Mouse (Mus musculus) gastrocnemius, postnatal 10 days (tissue): Measurements from ENCODE around the gene Reps2. TPM values are rescaled to one million over a fixed set of nuclear protein-coding genes. Genes with fewer than 3 reads are reported as not detected.

Experiments used
- DNase-seq: peaks from one replicate; pipeline ENCODE4 v3.0.0; 2021; ENCODE audit warnings: mixed read lengths
- total RNA-seq, 2 experiments: library from RNA; stranded (reverse); gene quantifications; 2 replicates each; pipeline ENCODE4 v1.2.3; 2021

Reps2 gene
- total RNA-seq, 2 experiments from 2014 or later = 4.4 TPM

DNA sequence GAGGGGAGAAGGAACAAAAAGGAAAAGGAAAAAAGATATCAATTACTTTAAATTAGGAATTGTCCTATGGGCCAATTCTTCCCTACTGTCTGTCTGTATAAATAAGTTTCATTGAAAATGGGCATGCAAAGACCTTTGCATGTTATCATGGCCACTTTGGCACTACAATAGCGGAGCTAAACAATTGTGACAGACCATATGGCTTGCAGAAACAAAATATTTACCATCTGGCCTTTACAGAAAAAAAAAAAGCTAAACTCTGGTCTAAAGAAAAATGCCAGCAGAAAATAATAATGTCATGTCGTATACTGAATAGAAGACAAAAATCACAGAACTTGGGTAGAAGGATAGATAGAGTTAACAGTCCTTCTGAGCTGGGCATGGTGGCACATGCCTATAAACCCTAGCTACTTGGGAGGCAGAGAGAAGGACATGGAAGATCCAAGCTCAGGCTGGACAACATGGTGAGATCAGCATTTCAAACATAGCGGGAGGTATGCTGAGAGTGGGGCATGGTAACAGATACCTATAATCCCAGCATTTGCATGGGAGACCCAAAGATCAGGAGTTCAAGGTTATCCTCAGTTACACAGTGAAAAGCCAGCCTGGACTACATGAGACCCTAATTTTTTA lies 54.2 kb downstream of the Reps2 start:
- DNase-seq = no peak

GRCm38 (mm10) chrX:162584349-162584748 lies 59.1 kb downstream of the Reps2 start:
- DNase-seq = no peak

DNA sequence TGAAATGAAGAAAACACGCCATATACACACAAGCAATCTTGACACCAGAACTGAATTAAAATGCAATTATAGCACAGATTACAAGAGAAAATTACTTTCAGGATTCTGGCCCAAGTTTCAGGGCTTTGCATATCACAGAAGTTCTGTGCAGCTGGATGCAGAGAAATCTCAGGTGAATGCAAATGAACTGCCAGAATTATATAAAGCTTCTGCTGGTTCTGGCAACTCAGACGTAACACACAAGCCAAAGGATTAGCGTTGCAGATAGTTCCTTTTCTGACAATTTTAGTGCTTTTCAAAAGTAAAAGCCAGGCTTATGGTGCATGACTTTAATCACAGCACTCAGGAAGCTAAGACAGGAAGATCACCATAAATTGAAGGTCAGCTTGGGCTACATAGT lies 62.9 kb downstream of the Reps2 start:
- DNase-seq = no peak

DNA sequence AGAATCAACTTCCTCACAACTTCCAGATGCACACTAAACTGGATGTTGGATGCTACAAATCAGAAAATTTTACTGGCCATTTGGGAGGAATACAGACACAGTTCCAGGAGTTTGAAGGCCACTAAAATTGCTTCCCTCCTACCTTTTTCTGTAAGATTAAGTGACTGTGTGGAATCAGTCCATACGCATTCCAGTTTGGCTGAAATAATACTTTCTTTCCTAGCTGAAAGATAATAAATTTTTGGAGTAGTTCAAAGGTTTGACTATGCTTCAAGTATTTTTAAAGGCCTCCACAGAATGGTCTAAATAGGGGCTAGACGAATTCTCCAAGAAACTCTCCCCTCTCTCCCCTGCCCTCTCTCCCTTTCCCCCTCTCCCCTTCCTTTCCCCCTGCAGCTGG lies 75.0 kb downstream of the Reps2 start:
- DNase-seq = no peak

DNA sequence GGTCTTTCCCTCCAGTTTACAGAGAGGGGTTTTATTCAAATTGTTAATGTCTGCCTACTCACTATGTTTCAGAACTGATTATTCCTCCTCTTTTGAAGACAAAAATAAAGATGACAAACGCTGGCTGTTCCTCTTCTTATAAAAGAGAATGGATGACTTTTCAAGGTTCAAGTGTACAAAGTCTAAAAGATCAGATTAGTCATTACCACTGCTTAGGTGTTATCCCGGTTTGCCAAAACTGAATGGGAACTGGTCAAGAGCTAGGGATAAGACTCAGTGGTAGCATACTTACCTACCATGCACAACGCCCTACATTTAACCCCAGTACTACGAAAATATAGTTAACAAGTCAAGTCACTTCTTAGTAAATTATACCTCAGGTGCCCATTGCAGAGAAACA lies 77.9 kb downstream of the Reps2 start:
- DNase-seq = no peak

DNA sequence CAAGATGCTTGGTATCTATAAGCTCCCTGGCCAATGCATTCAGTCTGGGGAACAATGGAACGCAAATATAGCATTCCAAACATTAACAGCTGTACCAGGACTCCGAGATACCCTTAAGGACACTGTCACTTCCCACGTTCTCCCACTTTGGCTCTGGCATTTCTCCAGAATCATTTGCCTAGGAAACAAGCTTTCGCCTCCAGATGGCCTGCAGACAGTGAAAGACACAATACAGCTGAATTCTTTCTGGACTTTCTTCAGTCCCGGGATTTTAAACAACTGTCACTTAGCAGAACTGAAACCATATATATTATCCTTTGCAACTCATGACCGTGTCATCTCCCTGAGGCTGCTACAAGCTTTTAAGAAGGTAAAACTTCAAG lies 87.0 kb downstream of the Reps2 start:
- DNase-seq = no peak

DNA sequence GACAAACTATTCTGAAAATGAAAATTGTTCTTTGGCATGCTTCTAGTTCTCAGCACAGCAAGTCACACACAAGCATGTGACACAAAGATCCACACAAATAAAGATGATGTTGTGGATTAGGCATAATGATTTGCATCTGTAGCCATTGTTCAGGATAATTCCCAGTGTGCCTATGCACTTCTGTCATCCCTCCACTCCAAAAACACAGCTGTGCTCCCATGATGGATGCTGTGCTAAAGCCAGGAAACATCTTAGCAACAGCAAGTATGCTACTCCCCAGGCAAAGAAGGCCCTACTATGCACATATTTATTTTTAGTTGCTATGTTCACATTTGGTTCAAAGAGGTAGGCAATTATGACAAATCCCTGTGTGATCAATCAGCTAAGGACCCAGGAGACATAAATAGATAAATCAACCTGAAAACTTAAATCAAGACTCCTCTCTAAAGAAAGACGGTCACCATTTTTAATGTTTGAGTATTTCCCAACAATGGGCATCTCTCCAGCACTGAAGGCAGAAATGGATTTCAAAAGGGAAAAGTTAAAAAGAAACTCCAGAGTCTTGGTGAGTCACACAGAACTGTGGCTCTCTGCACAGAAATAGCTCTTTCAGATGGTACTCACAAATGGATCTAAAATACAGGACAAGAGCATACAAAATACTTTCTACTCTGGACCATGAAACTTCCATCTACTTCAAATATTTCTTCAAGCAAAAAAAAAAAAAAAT lies 87.6 kb downstream of the Reps2 start:
- DNase-seq = no peak

DNA sequence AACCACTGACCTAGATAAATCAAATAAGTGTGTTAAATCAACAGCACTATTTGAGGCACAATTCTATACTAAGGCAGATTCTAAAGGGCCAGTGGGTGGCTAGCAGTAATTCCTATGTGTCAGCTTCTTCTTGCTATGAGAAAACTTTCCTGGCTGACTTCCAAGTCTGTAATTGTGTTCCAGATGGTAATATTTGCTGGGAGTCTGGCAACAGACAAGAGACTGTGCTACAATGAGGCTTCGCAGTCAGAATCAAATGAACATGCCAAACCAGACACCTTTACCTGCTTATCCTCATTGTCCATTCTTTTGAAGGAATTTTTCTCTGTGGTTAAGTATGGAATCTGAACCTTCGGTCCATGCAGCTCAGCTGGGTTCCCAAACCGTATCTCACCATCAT lies 88.9 kb downstream of the Reps2 start:
- no peak for DNase-seq

GRCm38 (mm10) chrX:162552383-162552782 lies 91.1 kb downstream of the Reps2 start:
- DNase-seq = no peak

- no peak for DNase-seq
These were observed 98.4 kb downstream of the Reps2 start for GRCm38 (mm10) chrX:162545037-162545436.

- no peak for DNase-seq
These were observed 100.7 kb downstream of the Reps2 start for GRCm38 (mm10) chrX:162542576-162543227.

DNA sequence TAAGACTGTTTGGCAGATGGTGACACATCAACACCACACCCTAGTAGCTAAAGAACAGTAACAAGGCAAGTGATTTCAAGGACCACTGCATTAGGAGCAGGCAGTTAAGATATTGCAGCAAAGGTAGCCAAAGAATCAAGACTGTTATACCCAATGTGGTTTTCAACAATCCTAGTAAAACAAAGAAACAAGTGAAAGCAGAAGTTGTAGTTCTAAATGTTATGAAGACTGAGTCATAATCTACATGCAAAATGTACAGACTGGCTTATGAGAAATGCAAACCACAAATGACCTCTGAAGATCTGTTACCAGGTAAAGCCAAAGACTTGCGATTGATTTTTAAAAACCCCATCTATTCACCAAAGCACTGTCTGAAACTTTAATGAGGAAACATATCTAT lies 101.5 kb downstream of the Reps2 start:
- no peak for DNase-seq

GRCm38 (mm10) chrX:162531016-162531415 lies 112.4 kb downstream of the Reps2 start:
- DNase-seq = no peak

GRCm38 (mm10) chrX:162527240-162527639 lies 116.2 kb downstream of the Reps2 start:
- peak; percentile 19 for DNase-seq

DNA sequence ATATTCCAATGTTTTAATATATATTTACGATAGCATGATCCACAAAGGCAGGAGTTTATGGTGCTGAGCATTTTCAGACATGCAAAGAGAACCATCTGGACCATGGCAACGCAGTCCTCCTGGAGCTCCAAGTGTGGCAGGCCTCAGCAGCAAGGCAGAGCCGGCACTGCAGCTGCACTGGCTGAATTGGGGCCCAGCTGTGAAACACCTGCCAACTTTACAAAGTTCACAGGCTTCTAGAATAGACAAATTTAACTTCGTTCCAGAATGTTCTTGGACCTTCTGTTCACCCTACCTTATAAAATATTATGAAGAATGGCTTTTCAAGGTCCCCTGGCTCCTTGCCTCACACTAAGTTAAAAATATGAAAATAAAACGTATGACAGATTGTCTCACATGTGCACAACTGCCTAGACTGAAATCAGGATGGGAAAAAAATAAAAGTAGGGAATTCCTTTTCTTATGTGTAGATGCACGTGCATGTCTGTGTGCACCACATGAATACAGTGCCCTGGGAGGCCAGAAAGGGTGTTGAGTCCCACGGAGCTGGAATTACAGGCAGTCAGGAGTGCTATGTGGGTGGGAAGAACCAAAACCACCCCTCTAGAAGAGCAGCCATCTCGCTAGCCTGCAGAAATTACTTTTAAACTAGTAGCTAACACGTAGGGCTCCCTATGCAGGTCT lies 121.5 kb downstream of the Reps2 start:
- DNase-seq = peak; percentile 22

DNA sequence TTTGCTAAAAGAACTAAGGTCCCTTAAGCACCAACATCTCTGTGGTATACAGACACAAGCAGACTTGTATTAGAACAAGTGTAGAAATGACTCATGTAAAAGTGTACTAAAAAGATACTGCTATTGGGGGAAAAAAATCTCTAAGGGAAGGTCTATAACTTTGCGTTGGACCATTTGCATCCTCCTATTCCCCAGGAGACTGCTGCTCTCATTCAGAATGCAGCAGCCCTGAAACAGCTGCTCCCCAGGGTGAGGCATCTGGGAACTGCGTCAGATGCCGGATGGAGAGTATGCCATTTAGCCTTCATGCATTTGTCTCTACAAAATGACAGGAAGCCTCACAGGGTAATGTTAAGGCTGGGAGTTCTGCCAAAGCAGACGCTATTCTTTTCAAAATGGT lies 122.3 kb downstream of the Reps2 start:
- no peak for DNase-seq

DNA sequence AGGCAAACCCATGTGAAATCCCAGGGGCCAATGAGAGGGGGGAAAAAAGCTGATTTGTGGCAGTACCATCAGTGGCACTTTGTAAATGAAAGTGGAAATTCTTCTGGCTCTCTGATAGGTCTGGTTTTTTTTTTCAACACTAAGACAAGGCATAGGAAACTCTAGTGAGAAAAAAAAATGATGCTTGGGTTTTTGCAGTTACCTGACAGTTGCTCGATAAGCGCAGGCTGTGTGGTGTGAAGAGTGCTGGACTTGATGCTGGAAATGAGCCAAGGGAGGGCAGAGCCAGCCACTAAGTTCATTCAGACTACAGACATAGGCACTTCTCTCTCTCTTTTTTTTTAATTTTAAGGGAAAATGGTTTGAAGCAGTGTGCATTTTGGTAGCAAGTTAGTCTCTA lies 123.1 kb downstream of the Reps2 start:
- no peak for DNase-seq

DNA sequence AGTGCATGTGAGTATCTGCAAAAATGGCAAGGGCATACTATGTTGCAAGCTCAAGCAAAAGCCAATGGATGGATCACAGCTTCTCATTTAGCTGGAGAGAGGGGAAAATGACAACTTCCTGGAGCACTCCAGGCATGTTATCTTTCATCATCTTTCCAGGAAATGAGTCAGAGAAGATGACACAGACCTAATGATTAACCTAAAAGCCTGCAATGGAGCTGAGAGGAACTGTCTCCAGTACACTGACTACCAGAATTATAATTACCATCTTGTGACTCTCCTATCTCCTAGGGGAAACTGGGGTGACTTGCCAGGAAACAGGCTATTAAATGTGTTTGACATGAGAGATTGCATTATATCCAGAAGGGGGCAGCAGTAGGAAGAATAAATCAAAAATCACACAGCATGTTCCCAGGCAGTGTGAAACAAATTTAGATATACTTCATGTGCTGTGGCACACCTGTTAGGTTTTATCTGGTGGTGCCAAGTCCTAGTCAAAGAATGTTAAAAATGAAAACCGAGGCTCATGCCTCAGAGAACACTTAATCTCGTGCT lies 132.9 kb downstream of the Reps2 start:
- no peak for DNase-seq

DNA sequence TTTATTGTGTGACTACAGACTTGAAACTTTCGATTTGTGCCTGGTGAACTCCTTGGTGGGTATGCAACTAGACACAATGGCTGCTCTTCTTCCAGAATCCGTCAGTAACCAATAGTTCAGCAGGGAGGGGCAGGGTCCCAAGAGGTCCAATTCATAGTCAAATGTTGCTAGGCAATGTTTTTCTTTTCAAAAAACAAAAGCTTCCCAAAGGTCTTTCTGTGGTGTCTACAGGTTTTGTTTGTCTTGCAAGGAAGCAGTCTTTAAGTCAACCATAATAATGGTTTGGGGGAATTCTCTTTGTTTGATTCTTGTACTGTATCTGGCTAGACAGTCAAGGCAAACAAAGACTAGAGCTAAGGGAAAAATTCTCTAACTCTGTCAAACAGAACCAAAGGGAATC lies 138.3 kb downstream of the Reps2 start:
- no peak for DNase-seq

DNA sequence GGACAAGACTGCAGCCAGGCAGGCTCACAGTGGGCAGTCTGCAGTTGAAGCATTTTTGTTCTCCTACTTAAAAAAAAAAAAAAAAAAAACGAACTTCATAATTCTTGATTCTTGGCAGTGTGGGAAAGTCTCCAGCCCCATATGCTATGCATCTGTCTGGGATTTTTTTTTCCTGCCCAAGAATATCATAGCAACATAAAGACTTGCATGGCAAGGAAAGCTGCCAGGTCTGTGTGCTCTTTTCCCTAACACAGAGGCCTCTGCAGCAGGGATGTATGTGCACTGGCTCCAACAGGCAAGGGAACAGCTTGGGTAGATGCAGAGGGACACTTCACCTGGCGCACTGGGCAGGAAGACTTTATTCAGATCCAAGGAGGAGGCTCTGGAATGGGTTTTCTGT lies 140.0 kb downstream of the Reps2 start:
- DNase-seq = no peak

DNA sequence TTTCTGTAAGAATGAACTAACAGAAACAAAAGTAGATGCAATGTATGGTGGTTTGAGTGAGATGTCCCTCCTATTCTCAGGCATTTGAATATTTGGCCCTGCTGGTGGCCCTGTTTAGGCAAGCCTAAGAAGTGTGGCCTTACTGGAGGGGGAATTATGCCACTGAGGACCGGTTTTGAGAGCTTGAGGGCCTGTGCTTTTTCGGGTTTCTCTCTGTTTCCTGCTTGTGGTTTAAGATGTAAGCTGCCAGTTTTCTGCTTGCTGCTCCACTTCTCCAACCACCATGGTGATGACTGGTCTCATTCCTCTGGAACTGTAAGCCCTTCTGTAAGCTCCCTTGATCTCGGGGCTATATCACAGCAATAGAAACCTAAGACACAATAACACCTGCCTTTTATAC lies 142.5 kb downstream of the Reps2 start:
- DNase-seq = no peak

DNA sequence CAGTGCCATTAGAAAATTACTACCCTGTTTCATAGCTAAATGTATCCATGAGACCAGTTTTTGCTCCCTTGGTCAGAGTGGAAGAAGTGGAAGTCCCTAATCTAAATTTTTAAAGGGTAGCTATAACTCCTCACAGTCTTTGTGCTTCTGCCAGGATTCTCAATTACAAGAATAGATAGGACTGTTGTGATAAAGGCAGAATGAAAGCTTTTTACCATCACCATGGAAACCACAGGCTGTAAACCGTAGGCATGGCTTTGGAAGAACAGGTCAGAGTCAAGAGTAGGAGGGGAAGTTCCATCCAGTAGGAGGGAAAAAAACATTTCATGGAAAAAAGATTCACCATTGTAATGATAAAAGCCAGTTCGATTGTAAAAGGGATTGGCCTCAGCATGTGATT lies 147.0 kb downstream of the Reps2 start:
- no peak for DNase-seq

DNA sequence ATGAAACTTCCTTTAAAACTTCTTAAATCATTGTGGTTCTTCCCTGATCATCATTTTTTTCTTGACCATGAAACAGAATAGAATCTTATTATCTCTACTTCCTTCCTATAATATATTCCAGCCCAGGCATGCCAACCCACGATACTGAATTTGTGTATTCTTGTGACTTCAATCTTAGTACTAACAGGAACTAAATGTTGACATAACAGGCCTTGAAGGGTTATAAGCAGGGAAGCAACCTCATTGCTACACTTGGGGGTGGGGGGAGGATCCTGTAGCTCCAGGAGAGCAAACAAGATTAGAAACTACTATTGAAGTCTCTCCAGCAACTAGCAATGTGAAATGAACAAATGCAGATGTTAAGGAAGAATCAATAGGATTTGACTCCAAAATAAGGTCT lies 154.8 kb downstream of the Reps2 start:
- no peak for DNase-seq
